Mouse (Mus musculus): ENCODE results near the gene Vmn2r83. TPM values are rescaled to one million over a fixed set of nuclear protein-coding genes. Genes with fewer than 3 reads are reported as not detected.

Vmn2r83 gene
- polyA plus RNA-seq, 1 experiment from 2014 or later, result not detected

DNA sequence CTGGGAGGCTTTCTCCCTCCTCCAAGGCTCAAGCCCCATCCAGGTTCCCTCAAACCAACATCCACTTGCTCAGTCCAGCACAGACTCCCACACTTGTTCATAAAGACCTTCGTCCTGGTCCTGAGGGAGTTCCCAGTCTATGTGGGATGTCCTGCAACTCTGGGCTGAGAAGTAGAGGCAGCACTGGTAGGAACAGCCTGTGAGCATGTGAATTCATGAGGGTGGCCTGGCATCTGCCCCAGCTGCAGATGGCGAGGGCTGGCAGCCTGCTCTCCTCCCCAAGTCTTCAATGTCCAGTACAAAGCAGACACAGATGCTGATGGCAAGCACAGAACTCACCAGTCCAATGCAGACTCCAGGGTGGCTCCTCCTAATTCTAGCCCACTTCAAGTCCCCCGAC lies 69.8 kb downstream of the Vmn2r83 start:
- no peak for ATAC-seq (ENCODE audit: insufficient read depth)
- Histone ChIP-seq H3K4me3 (replicated peaks) (no peak overlapping the region), H3K9ac (no peak overlapping the region), H3K36me3 (replicated peaks) (peaks cover 25% of the 10 kb centered on the region), H3K4me1 (replicated peaks) (peaks cover 10% of the 10 kb centered on the region), H3K27me3 (peaks cover 12% of the 10 kb centered on the region; the same call in 1 of the 2 replicates), H3K27ac (replicated peaks) (no peak overlapping the region), H3K9me3 (replicated peaks) (no peaks in the 10 kb centered on the region), H3K4me2 (no peak overlapping the region)
- WGBS (ENCODE audit: insufficient replicate concordance), result 67% methylated on average over 3 of the region's 3 CpGs

DNA sequence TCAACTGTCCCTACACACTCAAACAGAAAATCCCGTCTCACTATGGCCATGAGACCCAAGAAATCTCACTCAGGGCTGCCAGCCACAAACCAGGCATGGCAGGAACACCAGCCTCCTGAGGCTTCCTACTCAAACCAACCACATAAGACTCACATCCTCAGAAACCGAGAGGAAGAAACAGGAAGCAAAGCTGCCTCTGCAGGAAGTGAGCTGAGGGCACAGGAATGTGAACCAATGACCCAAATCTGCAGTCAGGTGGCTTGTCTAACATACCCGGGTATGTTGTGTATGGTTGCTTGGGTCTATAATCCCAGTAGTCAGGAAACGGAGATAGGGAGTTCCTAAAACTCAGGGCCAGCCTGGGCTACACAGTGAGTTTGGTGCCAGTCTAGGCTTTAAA lies 70.3 kb downstream of the Vmn2r83 start:
- Histone ChIP-seq H3K4me3 (replicated peaks) (no peak overlapping the region), H3K9me3 (replicated peaks) (no peaks in the 10 kb centered on the region), H3K4me2 (no peak overlapping the region), H3K36me3 (replicated peaks) (peaks cover 29% of the 10 kb centered on the region), H3K27me3 (peaks cover 12% of the 10 kb centered on the region; the same call in 1 of the 2 replicates), H3K4me1 (replicated peaks) (peaks cover 4% of the 10 kb centered on the region), H3K9ac (no peak overlapping the region), H3K27ac (replicated peaks) (no peak overlapping the region)
- 24% methylated on average over 4 of the region's 4 CpGs for WGBS (ENCODE audit: insufficient replicate concordance)
- ATAC-seq (ENCODE audit: insufficient read depth), result no peak

GRCm38 (mm10) chr10:79539701-79540495 lies 71.4 kb downstream of the Vmn2r83 start:
- Histone ChIP-seq H3K9ac (no peak overlapping the region), H3K27ac (replicated peaks) (no peak overlapping the region), H3K9me3 (replicated peaks) (no peaks in the 10 kb centered on the region), H3K4me1 (replicated peaks) (0 out of 2 replicates have a peak, but pooled peaks cover 7% of the 10 kb centered on the region), H3K4me3 (replicated peaks) (no peak overlapping the region), H3K27me3 (peaks cover 8% of the 10 kb centered on the region; the same call in 1 of the 2 replicates), H3K4me2 (no peak overlapping the region), H3K36me3 (replicated peaks) (peaks cover 39% of the 10 kb centered on the region)
- WGBS (ENCODE audit: insufficient replicate concordance), result 75% methylated on average over 16 of the region's 16 CpGs
- no peak for ATAC-seq (ENCODE audit: insufficient read depth)

GRCm38 (mm10) chr10:79540746-79541145 lies 72.2 kb downstream of the Vmn2r83 start:
- H3K36me3 ChIP-seq (replicated peaks), result peaks cover 44% of the 10 kb centered on the region
- peaks cover 5% of the 10 kb centered on the region; the same call in 1 of the 2 replicates for H3K27me3 ChIP-seq
- no peak overlapping the region for H3K27ac ChIP-seq (replicated peaks)
- H3K4me2 ChIP-seq, result no peak overlapping the region
- H3K4me1 ChIP-seq (replicated peaks), result 0 out of 2 replicates have a peak, but pooled peaks cover 7% of the 10 kb centered on the region
- H3K9me3 ChIP-seq (replicated peaks), result no peaks in the 10 kb centered on the region
- ATAC-seq (ENCODE audit: insufficient read depth), result no peak
- no peak overlapping the region for H3K9ac ChIP-seq
- no peak overlapping the region for H3K4me3 ChIP-seq (replicated peaks)
- WGBS (ENCODE audit: insufficient replicate concordance), result 81% methylated on average over 11 of the region's 11 CpGs

- Histone ChIP-seq H3K9me3 (replicated peaks) (no peaks in the 10 kb centered on the region), H3K4me3 (replicated peaks) (no peak overlapping the region), H3K27ac (replicated peaks) (no peak overlapping the region), H3K27me3 (no peaks in the 10 kb centered on the region), H3K36me3 (replicated peaks) (peaks cover 49% of the 10 kb centered on the region), H3K4me1 (replicated peaks) (0 out of 2 replicates have a peak, but pooled peaks cover 7% of the 10 kb centered on the region), H3K9ac (no peak overlapping the region), H3K4me2 (no peak overlapping the region)
- ATAC-seq (ENCODE audit: insufficient read depth), result no peak
- WGBS (ENCODE audit: insufficient replicate concordance), result 74% methylated on average over 15 of the region's 15 CpGs
These were observed 73.0 kb downstream of the Vmn2r83 start for GRCm38 (mm10) chr10:79541522-79541921.

DNA sequence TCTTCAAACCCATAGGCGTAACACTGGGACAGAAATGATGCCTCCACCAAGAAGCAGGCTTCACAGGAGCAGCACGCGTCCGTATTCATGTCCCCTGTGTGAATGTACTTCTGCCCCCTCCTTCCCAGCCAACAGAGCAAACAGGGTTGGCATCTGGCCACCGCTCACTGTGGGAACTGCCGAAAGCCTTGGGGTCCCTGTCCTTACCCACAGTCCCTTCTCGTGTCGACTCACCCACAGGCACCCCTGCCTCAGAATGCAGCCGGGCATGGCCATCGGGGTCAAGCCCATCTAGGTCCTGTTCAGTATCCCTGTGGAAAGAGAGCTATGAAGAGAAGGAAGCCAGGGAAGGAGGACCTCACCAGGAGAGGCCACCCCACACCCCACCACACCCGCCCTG lies 73.6 kb downstream of the Vmn2r83 start:
- Histone ChIP-seq H3K27ac (replicated peaks) (no peak overlapping the region), H3K27me3 (no peaks in the 10 kb centered on the region), H3K36me3 (replicated peaks) (peaks cover 56% of the 10 kb centered on the region), H3K4me1 (replicated peaks) (0 out of 2 replicates have a peak, but pooled peaks cover 7% of the 10 kb centered on the region), H3K9ac (no peak overlapping the region), H3K4me2 (no peak overlapping the region), H3K9me3 (replicated peaks) (no peaks in the 10 kb centered on the region), H3K4me3 (replicated peaks) (no peak overlapping the region)
- 84% methylated on average over 11 of the region's 11 CpGs for WGBS (ENCODE audit: insufficient replicate concordance)
- ATAC-seq (ENCODE audit: insufficient read depth), result no peak

Small RNA genes lying within 50 kb of the gene (microRNA-seq; reads per million reads assigned to microRNA genes)
- not detected for gene Mir6909

Other genes starting within 250 kb of the Vmn2r83 start
- gene Vmn2r81, start 221.0 kb upstream of the Vmn2r83 start, polyA plus RNA-seq (2015; fragmentation: Nextera tagmentation; extraction: Ambion mirVana), result not detected in 2 replicates
- not detected in 2 replicates for gene Vmn2r82, start 112.2 kb upstream of the Vmn2r83 start, polyA plus RNA-seq (2015; fragmentation: Nextera tagmentation; extraction: Ambion mirVana)
- 21.5 and 26.9 TPM in 2 replicates for gene Plpp2, start 65.1 kb downstream of the Vmn2r83 start, polyA plus RNA-seq (2015; fragmentation: Nextera tagmentation; extraction: Ambion mirVana)
- 9.9 and 13.3 TPM in 2 replicates for gene Mier2, start 86.5 kb downstream of the Vmn2r83 start, polyA plus RNA-seq (2015; fragmentation: Nextera tagmentation; extraction: Ambion mirVana)
- gene Theg, start 118.6 kb downstream of the Vmn2r83 start, polyA plus RNA-seq (2015; fragmentation: Nextera tagmentation; extraction: Ambion mirVana), result not detected in 2 replicates
- gene C2cd4c, start 145.3 kb downstream of the Vmn2r83 start, polyA plus RNA-seq (2015; fragmentation: Nextera tagmentation; extraction: Ambion mirVana), result not detected in 2 replicates
- 0.08 and 0.10 TPM in 2 replicates for gene Shc2, start 169.2 kb downstream of the Vmn2r83 start, polyA plus RNA-seq (2015; fragmentation: Nextera tagmentation; extraction: Ambion mirVana)
- gene Odf3l2, start 177.0 kb downstream of the Vmn2r83 start, polyA plus RNA-seq (2015; fragmentation: Nextera tagmentation; extraction: Ambion mirVana), result not detected in 2 replicates
- gene Madcam1, start 195.8 kb downstream of the Vmn2r83 start, polyA plus RNA-seq (2015; fragmentation: Nextera tagmentation; extraction: Ambion mirVana), result 0.26 TPM in 1 of 2 replicates, not detected in the other
- 21.4 and 23.1 TPM in 2 replicates for gene Tpgs1, start 200.6 kb downstream of the Vmn2r83 start, polyA plus RNA-seq (2015; fragmentation: Nextera tagmentation; extraction: Ambion mirVana)
- 105 and 107 TPM in 2 replicates for gene Cdc34, start 213.5 kb downstream of the Vmn2r83 start, polyA plus RNA-seq (2015; fragmentation: Nextera tagmentation; extraction: Ambion mirVana)
- gene Gzmm, start 220.3 kb downstream of the Vmn2r83 start, polyA plus RNA-seq (2015; fragmentation: Nextera tagmentation; extraction: Ambion mirVana), result 0.15 and 0.37 TPM in 2 replicates
- 980 and 1,043 TPM in 2 replicates for gene Bsg, start 235.8 kb downstream of the Vmn2r83 start, polyA plus RNA-seq (2015; fragmentation: Nextera tagmentation; extraction: Ambion mirVana)
- gene Hcn2, start 247.9 kb downstream of the Vmn2r83 start, polyA plus RNA-seq (2015; fragmentation: Nextera tagmentation; extraction: Ambion mirVana), result 0.02 TPM in 1 of 2 replicates, not detected in the other

Data from liver, embryonic 15.5 days (tissue).